Mouse (Mus musculus) bone marrow macrophage, adult 2 months (primary cell): Measurements from ENCODE around the gene Boll. TPM values are rescaled to one million over a fixed set of nuclear protein-coding genes. Genes with fewer than 3 reads are reported as not detected.

Source experiments
- H3K27ac ChIP-seq: 2 replicates; pipeline ENCODE4 v1.5.1; 2012; ENCODE audit warnings: low read depth, low read length; ENCODE audit not compliant: insufficient read depth
- H3K4me1 ChIP-seq: 2 replicates; pipeline ENCODE4 v1.6.1; 2012; ENCODE audit warnings: low read length; ENCODE audit not compliant: control insufficient read depth, insufficient read depth
- H3K4me3 ChIP-seq: 2 replicates; pipeline ENCODE4 v1.5.1; 2012; ENCODE audit warnings: mild to moderate bottlenecking, low read length, moderate library complexity; ENCODE audit not compliant: insufficient read depth
- CTCF ChIP-seq: IDR thresholded peaks from 2 replicates; pipeline ENCODE4 v1.5.1; 2012; ENCODE audit warnings: low read depth, mild to moderate bottlenecking, low read length, moderate library complexity
- POLR2A ChIP-seq: IDR thresholded peaks from 2 replicates; pipeline ENCODE4 v1.6.1; 2012; ENCODE audit warnings: mild to moderate bottlenecking, low read depth, low read length, borderline replicate concordance
- polyA plus RNA-seq: library from polyadenylated mRNA; stranded (reverse); fragments of >200 nt; gene quantifications from 2 replicates; pipeline ENCODE4 v1.2.4, GENCODE M21; 2012; ENCODE audit not compliant: missing spikeins, insufficient read depth, insufficient read length

Gene Boll
- polyA plus RNA-seq: not detected in 2 replicates

DNA sequence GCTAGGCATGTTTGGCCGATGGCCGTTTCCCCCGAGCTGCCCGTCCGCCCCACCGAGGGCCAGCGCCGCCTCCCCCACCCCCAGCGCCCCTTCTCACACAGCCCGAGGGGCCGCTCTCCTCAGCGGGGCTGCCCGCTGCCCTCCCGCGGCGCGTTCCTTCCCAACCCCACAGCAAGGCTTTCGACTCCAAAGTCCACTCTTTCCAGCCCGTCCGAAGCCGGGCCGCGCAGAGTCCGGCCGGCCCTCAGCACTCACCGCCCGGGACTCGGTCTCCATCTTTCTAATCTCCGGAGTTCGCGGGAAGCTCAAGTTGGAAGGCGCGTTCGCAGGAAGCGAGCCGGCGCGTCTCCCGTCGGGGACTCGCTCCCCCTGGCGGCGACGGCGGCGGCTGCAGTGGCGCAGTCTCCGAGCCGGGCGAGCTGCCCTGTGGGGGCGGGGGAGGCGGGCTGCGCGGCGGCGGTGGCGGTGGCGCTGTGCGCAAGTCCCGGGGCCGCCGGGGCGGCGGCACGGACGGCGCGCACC lies at the start of gene Boll:
Gene Boll (minus strand): TSS at position 426 of the 522 bp plus-strand sequence.
- Histone ChIP-seq H3K27ac (no peak within 1 kb of the TSS), H3K4me1 (no peaks in the 10 kb centered on the region), H3K4me3 (peak within 1 kb of the TSS; percentile 61)
- 0 out of 2 replicates have a peak, but pooled peaks have one; percentile 7 for TF ChIP-seq CTCF
- TF ChIP-seq POLR2A: no peak

GRCm38 (mm10) chr1:55412569-55412968 lies 49.3 kb upstream of the Boll start:
- TF ChIP-seq POLR2A (no peak), CTCF (no peak)
- Histone ChIP-seq H3K27ac (no peak overlapping the region), H3K4me1 (no peaks in the 10 kb centered on the region), H3K4me3 (no peak overlapping the region)

GRCm38 (mm10) chr1:55411079-55411478 lies 47.8 kb upstream of the Boll start:
- no peak overlapping the region for H3K27ac ChIP-seq
- no peak for TF ChIP-seq POLR2A
- TF ChIP-seq CTCF: no peak
- no peak overlapping the region for H3K4me3 ChIP-seq
- no peaks in the 10 kb centered on the region for H3K4me1 ChIP-seq

- Histone ChIP-seq H3K4me1 (no peaks in the 10 kb centered on the region), H3K4me3 (no peak overlapping the region), H3K27ac (no peak overlapping the region)
- TF ChIP-seq POLR2A (no peak), CTCF (no peak)
Measured at GRCm38 (mm10) chr1:55410670-55411069, 47.4 kb upstream of the Boll start.

GRCm38 (mm10) chr1:55406531-55407375 lies 43.5 kb upstream of the Boll start:
- H3K4me3 ChIP-seq: peak overlapping the region; percentile 65
- no peak overlapping the region for H3K27ac ChIP-seq
- TF ChIP-seq POLR2A: no peak
- TF ChIP-seq CTCF: no peak

GRCm38 (mm10) chr1:55406023-55406413 lies 42.7 kb upstream of the Boll start:
- TF ChIP-seq POLR2A (no peak), CTCF (no peak)
- peaks cover 5% of the 10 kb centered on the region; the same call in 1 of the 2 replicates for H3K4me1 ChIP-seq
- no peak overlapping the region for H3K27ac ChIP-seq
- peak overlapping the region; percentile 65 for H3K4me3 ChIP-seq

More at GRCm38 (mm10) chr1:55406531-55407375, 43.5 kb upstream of the Boll start:
- peaks cover 5% of the 10 kb centered on the region; the same call in 1 of the 2 replicates for H3K4me1 ChIP-seq

DNA sequence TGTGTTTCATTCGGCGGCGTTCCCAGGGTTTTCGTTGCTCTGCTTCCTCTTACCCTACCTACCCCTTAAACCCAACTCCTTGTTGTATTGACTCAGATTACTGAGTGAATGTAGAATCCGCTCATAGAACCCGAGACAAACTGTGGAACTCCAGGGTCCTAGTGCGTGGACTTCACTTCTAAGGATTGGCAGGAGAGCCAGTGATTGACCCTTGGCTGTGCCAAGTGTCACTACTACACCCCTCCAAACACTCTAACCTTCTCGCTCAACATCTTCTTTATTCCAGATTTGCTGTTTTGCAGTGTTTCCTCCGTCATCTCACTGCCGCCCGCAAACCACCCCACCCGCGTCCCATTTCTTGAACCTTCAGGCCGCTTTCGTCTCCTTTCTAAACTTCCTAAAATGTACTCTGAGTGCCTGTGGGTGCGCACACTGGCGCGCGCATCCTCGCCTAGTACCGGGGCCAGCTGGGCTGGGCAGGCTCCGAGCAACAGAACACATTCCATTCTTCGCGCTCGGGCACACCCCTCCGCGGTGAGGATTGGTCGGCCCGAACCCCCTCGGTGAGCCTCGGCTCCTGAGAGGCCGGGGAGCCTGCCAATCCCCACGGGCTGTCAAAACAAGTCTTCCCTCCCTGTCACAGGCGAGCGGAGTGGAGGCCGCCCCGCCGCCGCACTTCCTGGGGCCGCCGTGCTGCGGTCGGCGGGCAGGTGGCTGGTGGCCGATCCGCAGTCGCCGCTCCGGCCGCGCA lies 42.2 kb upstream of the Boll start, which contains the start of gene Plcl1:
Gene Plcl1 (plus strand): TSS at position 650 of the 751 bp plus-strand sequence.
- no peak within 1 kb of the TSS for H3K27ac ChIP-seq
- no peak for TF ChIP-seq CTCF
- TF ChIP-seq POLR2A: no peak
- peaks cover 5% of the 10 kb centered on the region; the same call in 1 of the 2 replicates for H3K4me1 ChIP-seq
- peak within 1 kb of the TSS; percentile 65 for H3K4me3 ChIP-seq

DNA sequence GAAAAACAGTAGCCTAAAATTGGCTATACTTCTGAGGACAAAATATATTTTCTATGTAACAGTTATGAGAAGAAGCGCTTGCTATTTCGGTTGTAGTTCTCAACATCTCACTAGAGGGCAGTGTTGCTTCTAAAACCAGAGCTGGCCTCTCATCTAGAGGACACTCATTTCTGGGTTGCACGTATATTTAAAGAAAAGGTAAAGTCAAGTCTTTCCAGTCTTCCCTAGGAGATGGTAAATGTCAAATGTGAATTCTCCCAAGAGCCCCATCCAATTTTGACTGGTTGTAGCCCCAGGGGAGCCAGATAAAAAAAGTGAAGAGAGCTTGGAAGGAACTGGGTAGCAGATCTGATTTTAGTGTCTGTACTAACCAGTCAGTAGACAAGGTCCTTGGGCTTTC lies 41.2 kb upstream of the Boll start:
- no peak overlapping the region for H3K27ac ChIP-seq
- TF ChIP-seq POLR2A: no peak
- TF ChIP-seq CTCF: no peak
- H3K4me3 ChIP-seq: no peak overlapping the region
- peaks cover 5% of the 10 kb centered on the region; the same call in 1 of the 2 replicates for H3K4me1 ChIP-seq

DNA sequence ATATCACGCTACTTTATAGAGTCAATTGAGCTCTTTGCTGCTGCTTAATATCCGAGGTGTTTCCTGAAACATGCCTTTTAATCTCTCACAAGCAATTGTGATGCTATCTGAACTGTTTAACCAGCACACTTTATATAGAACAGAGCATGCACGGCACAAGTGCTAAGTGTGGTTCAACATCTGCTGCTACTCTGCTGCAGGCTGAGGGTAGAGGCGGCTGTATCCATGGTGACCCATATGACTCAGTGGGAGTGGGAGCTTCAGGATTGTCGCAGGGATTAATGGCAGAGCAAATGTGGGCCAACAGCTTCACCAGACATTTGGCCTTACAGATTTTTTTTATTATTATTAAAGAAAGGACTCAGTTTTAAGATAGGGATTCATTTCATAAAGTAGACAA lies 36.6 kb upstream of the Boll start:
- no peak for TF ChIP-seq CTCF
- no peak for TF ChIP-seq POLR2A
- no peak overlapping the region for H3K27ac ChIP-seq
- H3K4me1 ChIP-seq: no peaks in the 10 kb centered on the region
- H3K4me3 ChIP-seq: no peak overlapping the region
